Mouse (Mus musculus): Measurements from ENCODE around the gene Tmem38b.

GRCm38 (mm10) chr4:53828914-53829313 lies 3.1 kb downstream of the Tmem38b start:
- TF ChIP-seq CTCF (IDR thresholded peaks at IDR 0.05 in 2 of 3, conservative IDR thresholded peaks at IDR 0.05 in 1 of 3; ENCODE audit: control insufficient read depth in 1 of 3, insufficient read depth in 1 of 3, low read depth in 2 of 3, low read length in 3 of 3, poor library complexity in 1 of 3, severe bottlenecking in 1 of 3) (no peak), ZC3H11A (IDR thresholded peaks at IDR 0.05; ENCODE audit: low read depth, low read length) (no peak), MAFK (IDR thresholded peaks at IDR 0.05; ENCODE audit: borderline replicate concordance, low read depth, low read length) (no peak), EP300 (IDR thresholded peaks at IDR 0.05; ENCODE audit: low read depth in 1 of 2, low read length in 2 of 2) (no peak), MYB (IDR thresholded peaks at IDR 0.05; ENCODE audit: low read depth, low read length) (no peak)

Data from MEL (cell line).